Mouse (Mus musculus): Measurements from ENCODE around the gene Prelid1. TPM values are rescaled to one million over a fixed set of nuclear protein-coding genes. Genes with fewer than 3 reads are reported as not detected.
A peak's percentile ranks its signal among the peaks of the same experiment; 100 is the strongest.

The Prelid1 gene
- 493 and 494 TPM in 2 replicates for polyA plus RNA-seq (2014; fragmentation: Nextera tagmentation; extraction: Ambion mirVana)

DNA sequence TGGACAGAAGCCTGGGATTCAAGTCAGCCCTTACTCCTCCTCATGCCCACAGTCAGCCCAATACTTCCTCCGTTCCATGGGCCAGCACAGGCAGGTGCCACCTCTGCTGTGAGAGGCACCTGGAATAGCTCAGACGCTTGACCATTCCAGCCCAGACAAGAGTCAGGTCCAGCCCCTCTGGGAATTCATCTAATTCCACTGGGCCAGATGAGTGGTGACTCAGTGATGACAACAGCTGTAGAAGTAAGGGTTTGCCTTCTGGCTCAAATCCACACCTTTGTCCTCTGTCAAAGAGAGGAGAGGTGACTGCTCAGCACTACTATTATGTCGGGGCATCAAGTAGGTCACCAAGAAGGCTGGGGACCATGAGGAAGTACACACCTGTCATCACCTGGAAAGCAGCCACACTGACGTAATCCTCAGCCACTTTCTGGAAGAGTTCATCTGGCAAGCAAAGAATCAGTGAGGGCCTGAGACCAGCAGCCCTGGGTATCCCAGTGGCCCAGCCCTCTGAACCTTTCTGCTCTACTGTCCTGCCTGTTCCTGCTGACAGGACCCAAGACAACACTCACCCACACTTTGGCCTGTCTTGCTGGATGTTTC lies at the start of gene Prelid1:
Gene Prelid1 (plus strand): TSS at position 570 of the 603 bp plus-strand sequence.
- Histone ChIP-seq H3K4me2 (peak within 1 kb of the TSS; percentile 99), H3K9me3 (ENCODE audit: control insufficient read depth, low read length) (no peaks in the 10 kb centered on the region), H3K27me3 (replicated peaks; ENCODE audit: control insufficient read depth, insufficient read depth, low read length) (no peaks in the 10 kb centered on the region), H3K9ac (ENCODE audit: low read depth, low read length) (peak within 1 kb of the TSS; percentile 97), H3K36me3 (ENCODE audit: control insufficient read depth, insufficient read depth, low read length) (peaks cover 31% of the 10 kb centered on the region), H3K4me3 (ENCODE audit: low read depth, low read length) (peak within 1 kb of the TSS; percentile 94), H3K27ac (ENCODE audit: low read depth, low read length) (peak within 1 kb of the TSS; percentile 72), H3K4me1 (replicated peaks; ENCODE audit: control insufficient read depth, insufficient read depth, low read length) (peaks cover 18% of the 10 kb centered on the region)
- DNase-seq (ENCODE audit: low spot score): no peak
- WGBS: 79% methylated on average over 4 of the region's 4 CpGs
- no peak for ATAC-seq (replicated peaks; ENCODE audit: low FRiP score)

DNA sequence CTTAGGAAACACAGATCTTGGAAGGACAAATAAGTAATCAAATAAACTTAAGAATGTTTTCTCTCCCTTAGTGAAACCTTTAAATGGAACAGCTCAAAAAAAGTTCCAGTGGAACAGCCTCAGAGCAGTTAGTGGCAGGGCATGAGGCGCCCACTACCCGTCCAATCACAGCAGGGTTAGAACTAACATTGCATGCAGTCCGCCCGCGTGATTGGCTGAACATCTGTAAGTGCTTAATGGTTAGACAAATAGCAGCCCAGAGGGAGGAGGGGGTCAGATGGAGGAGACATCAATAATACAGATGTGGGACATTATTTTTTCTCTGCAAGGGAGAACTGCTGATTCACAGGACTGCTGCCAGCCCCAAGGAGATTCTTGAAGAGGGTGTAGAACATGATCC lies 43.1 kb upstream of the Prelid1 start:
- DNase-seq (ENCODE audit: low spot score): no peak
- Histone ChIP-seq H3K27me3 (replicated peaks; ENCODE audit: control insufficient read depth, insufficient read depth, low read length) (no peaks in the 10 kb centered on the region), H3K4me1 (replicated peaks; ENCODE audit: control insufficient read depth, insufficient read depth, low read length) (no peaks in the 10 kb centered on the region), H3K9ac (ENCODE audit: low read depth, low read length) (no peak overlapping the region), H3K4me2 (no peak overlapping the region), H3K36me3 (ENCODE audit: control insufficient read depth, insufficient read depth, low read length) (peaks cover 23% of the 10 kb centered on the region), H3K9me3 (ENCODE audit: control insufficient read depth, low read length) (no peaks in the 10 kb centered on the region), H3K4me3 (ENCODE audit: low read depth, low read length) (no peak overlapping the region), H3K27ac (ENCODE audit: low read depth, low read length) (no peak overlapping the region)
- 83% methylated on average over 5 of the region's 5 CpGs for WGBS
- no peak for ATAC-seq (replicated peaks; ENCODE audit: low FRiP score)

DNA sequence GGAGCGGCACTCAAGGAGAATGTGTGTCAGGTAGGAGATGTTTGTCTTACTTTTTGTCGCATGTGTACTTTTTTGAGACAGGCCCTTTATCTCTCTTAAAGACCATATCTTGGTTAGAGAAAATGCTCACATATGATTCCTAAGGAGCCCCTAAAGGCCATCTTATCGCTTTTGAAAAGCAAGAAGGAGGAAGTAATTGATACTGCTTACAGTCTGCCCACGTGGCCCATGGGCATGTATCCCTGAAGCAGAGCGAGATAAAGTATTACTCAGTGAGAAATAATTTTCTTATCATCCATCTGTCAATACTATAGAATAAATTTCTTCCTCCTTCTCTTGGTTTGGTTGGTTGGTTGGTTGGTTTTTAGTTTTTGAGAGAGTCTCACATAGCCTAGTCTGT lies 42.7 kb upstream of the Prelid1 start:
- H3K36me3 ChIP-seq (ENCODE audit: control insufficient read depth, insufficient read depth, low read length): peaks cover 21% of the 10 kb centered on the region
- no peak for DNase-seq (ENCODE audit: low spot score)

DNA sequence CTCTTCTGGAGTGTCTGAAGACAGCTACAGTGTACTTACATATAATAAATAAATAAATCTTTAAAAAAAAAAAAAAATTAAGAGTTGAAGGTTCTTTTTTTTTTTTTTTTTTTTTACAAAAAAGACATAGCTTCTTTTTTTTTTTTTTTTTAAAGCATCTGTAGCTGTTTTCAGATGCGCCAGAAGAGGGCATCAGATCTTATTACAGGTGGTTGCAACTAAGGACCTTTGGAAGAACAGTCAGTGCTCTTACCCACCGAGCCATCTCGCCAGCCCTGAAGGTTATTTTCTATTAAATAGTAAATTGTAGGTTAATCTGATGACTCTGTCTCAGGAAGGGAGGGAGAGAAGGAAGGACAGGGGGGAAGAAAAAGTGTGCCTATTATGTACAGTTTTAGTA lies 31.4 kb upstream of the Prelid1 start:
- H3K27me3 ChIP-seq (replicated peaks; ENCODE audit: control insufficient read depth, insufficient read depth, low read length): no peaks in the 10 kb centered on the region
- peaks cover 46% of the 10 kb centered on the region for H3K36me3 ChIP-seq (ENCODE audit: control insufficient read depth, insufficient read depth, low read length)
- WGBS: 84% methylated on average over 3 of the region's 3 CpGs
- ATAC-seq (replicated peaks; ENCODE audit: low FRiP score) (no peak), DNase-seq (ENCODE audit: low spot score) (no peak)
- no peak overlapping the region for H3K9ac ChIP-seq (ENCODE audit: low read depth, low read length)
- H3K4me1 ChIP-seq (replicated peaks; ENCODE audit: control insufficient read depth, insufficient read depth, low read length): no peaks in the 10 kb centered on the region
- no peaks in the 10 kb centered on the region for H3K9me3 ChIP-seq (ENCODE audit: control insufficient read depth, low read length)
- H3K4me3 ChIP-seq (ENCODE audit: low read depth, low read length): no peak overlapping the region
- no peak overlapping the region for H3K27ac ChIP-seq (ENCODE audit: low read depth, low read length)
- H3K4me2 ChIP-seq: no peak overlapping the region

More for the DNA sequence above, 42.7 kb upstream of the Prelid1 start:
- no peak overlapping the region for H3K4me2 ChIP-seq
- no peak for ATAC-seq (replicated peaks; ENCODE audit: low FRiP score)
- H3K9ac ChIP-seq (ENCODE audit: low read depth, low read length): no peak overlapping the region
- no peak overlapping the region for H3K4me3 ChIP-seq (ENCODE audit: low read depth, low read length)
- H3K9me3 ChIP-seq (ENCODE audit: control insufficient read depth, low read length): no peaks in the 10 kb centered on the region
- no peak overlapping the region for H3K27ac ChIP-seq (ENCODE audit: low read depth, low read length)
- no peaks in the 10 kb centered on the region for H3K4me1 ChIP-seq (replicated peaks; ENCODE audit: control insufficient read depth, insufficient read depth, low read length)
- 84% methylated on average over 5 of the region's 5 CpGs for WGBS
- no peaks in the 10 kb centered on the region for H3K27me3 ChIP-seq (replicated peaks; ENCODE audit: control insufficient read depth, insufficient read depth, low read length)

DNA sequence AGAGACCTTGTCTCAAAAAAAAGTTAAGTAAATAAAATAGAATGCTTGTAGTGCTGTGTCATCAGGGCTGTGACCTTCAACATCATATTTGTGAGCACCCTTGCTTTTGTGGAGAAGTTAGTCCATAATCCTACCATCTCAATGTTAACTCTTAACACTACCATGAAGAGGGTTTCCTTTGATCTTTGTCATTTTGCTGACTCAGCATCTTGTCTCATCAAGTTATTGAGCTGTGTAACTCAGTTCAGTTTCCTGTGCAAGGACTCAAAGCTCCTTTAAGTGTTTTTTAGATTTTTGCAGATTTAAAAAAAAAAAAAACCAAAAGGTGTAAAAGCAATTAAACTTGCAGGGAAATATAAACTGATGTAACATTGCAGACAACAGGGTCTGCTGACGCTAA lies 23.5 kb upstream of the Prelid1 start:
- H3K4me1 ChIP-seq (replicated peaks; ENCODE audit: control insufficient read depth, insufficient read depth, low read length): no peaks in the 10 kb centered on the region
- no peak overlapping the region for H3K9ac ChIP-seq (ENCODE audit: low read depth, low read length)
- WGBS: 94% methylated on average over 1 of the region's 1 CpGs
- H3K4me3 ChIP-seq (ENCODE audit: low read depth, low read length): no peak overlapping the region
- no peaks in the 10 kb centered on the region for H3K27me3 ChIP-seq (replicated peaks; ENCODE audit: control insufficient read depth, insufficient read depth, low read length)
- no peaks in the 10 kb centered on the region for H3K9me3 ChIP-seq (ENCODE audit: control insufficient read depth, low read length)
- ATAC-seq (replicated peaks; ENCODE audit: low FRiP score): no peak
- H3K27ac ChIP-seq (ENCODE audit: low read depth, low read length): no peak overlapping the region
- no peak for DNase-seq (ENCODE audit: low spot score)
- no peak overlapping the region for H3K4me2 ChIP-seq
- H3K36me3 ChIP-seq (ENCODE audit: control insufficient read depth, insufficient read depth, low read length): peaks cover 53% of the 10 kb centered on the region

DNA sequence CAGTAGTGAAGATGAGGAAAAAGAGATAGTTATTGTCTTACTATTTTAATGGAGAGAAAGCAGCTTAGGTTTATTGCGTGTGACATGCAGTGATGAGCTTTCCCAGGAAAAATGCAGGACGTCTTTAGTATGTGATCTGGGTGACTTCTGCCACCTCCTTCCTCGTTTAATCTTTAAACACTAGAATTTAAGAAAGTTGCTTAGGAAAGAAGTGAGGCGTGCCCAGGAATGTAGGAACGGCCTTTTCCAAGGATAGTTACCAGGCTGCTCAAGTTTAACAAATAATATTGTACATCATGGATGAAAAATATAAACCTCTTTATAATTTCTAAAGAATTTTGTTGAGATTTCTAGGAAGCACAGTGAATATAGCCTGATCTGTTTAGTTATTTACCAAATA lies 19.4 kb upstream of the Prelid1 start:
- H3K4me3 ChIP-seq (ENCODE audit: low read depth, low read length): no peak overlapping the region
- H3K4me1 ChIP-seq (replicated peaks; ENCODE audit: control insufficient read depth, insufficient read depth, low read length): no peaks in the 10 kb centered on the region
- H3K36me3 ChIP-seq (ENCODE audit: control insufficient read depth, insufficient read depth, low read length): peaks cover 41% of the 10 kb centered on the region
- no peak overlapping the region for H3K27ac ChIP-seq (ENCODE audit: low read depth, low read length)
- WGBS: 88% methylated on average over 5 of the region's 5 CpGs
- DNase-seq (ENCODE audit: low spot score) (no peak), ATAC-seq (replicated peaks; ENCODE audit: low FRiP score) (no peak)
- H3K9ac ChIP-seq (ENCODE audit: low read depth, low read length): no peak overlapping the region
- no peaks in the 10 kb centered on the region for H3K9me3 ChIP-seq (ENCODE audit: control insufficient read depth, low read length)
- no peak overlapping the region for H3K4me2 ChIP-seq
- H3K27me3 ChIP-seq (replicated peaks; ENCODE audit: control insufficient read depth, insufficient read depth, low read length): no peaks in the 10 kb centered on the region

DNA sequence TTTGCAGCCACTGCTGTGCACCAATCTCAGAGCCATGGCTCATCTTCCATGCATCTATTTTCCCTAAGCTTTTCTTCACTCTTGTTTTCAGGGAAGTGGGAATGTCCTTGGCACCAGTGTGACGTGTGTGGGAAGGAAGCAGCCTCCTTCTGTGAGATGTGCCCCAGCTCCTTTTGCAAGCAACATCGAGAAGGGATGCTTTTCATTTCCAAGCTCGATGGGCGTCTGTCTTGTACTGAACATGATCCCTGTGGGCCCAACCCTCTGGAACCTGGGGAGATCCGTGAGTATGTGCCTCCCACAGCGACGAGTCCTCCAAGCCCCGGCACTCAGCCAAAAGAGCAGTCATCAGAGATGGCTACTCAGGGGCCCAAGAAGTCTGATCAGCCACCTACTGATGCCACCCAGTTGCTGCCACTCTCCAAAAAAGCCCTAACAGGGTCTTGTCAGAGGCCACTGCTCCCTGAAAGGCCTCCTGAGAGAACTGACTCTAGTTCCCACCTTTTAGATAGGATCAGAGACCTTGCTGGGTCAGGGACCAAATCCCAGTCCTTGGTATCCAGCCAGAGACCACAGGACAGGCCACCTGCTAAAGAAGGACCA lies 8.2 kb upstream of the Prelid1 start:
- WGBS: 90% methylated on average over 8 of the region's 8 CpGs
- no peak for ATAC-seq (replicated peaks; ENCODE audit: low FRiP score)
- no peak overlapping the region for H3K9ac ChIP-seq (ENCODE audit: low read depth, low read length)
- no peak overlapping the region for H3K4me2 ChIP-seq
- H3K36me3 ChIP-seq (ENCODE audit: control insufficient read depth, insufficient read depth, low read length): peaks cover 50% of the 10 kb centered on the region
- no peak overlapping the region for H3K27ac ChIP-seq (ENCODE audit: low read depth, low read length)
- no peaks in the 10 kb centered on the region for H3K4me1 ChIP-seq (replicated peaks; ENCODE audit: control insufficient read depth, insufficient read depth, low read length)
- H3K9me3 ChIP-seq (ENCODE audit: control insufficient read depth, low read length): no peaks in the 10 kb centered on the region
- no peaks in the 10 kb centered on the region for H3K27me3 ChIP-seq (replicated peaks; ENCODE audit: control insufficient read depth, insufficient read depth, low read length)
- DNase-seq (ENCODE audit: low spot score): no peak
- no peak overlapping the region for H3K4me3 ChIP-seq (ENCODE audit: low read depth, low read length)

DNA sequence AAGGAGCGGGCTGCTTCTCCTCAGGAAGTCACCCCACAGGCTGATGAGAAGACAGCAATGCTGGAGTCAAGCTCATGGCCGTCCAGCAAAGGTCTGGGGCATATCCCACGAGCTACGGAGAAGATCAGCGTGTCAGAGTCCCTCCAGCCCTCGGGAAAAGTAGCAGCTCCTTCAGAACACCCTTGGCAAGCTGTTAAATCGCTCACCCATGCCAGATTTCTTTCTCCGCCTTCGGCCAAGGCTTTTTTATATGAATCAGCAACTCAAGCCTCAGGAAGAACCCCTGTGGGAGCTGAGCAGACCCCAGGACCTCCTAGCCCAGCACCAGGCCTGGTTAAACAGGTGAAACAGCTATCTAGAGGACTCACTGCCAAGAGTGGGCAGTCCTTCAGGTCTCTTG lies 7.2 kb upstream of the Prelid1 start:
- Histone ChIP-seq H3K4me3 (ENCODE audit: low read depth, low read length) (no peak overlapping the region), H3K27me3 (replicated peaks; ENCODE audit: control insufficient read depth, insufficient read depth, low read length) (no peaks in the 10 kb centered on the region), H3K4me1 (replicated peaks; ENCODE audit: control insufficient read depth, insufficient read depth, low read length) (no peaks in the 10 kb centered on the region), H3K36me3 (ENCODE audit: control insufficient read depth, insufficient read depth, low read length) (peaks cover 45% of the 10 kb centered on the region), H3K9ac (ENCODE audit: low read depth, low read length) (no peak overlapping the region), H3K27ac (ENCODE audit: low read depth, low read length) (no peak overlapping the region), H3K4me2 (no peak overlapping the region), H3K9me3 (ENCODE audit: control insufficient read depth, low read length) (no peaks in the 10 kb centered on the region)
- ATAC-seq (replicated peaks; ENCODE audit: low FRiP score) (no peak), DNase-seq (ENCODE audit: low spot score) (no peak)
- WGBS: 91% methylated on average over 9 of the region's 9 CpGs

DNA sequence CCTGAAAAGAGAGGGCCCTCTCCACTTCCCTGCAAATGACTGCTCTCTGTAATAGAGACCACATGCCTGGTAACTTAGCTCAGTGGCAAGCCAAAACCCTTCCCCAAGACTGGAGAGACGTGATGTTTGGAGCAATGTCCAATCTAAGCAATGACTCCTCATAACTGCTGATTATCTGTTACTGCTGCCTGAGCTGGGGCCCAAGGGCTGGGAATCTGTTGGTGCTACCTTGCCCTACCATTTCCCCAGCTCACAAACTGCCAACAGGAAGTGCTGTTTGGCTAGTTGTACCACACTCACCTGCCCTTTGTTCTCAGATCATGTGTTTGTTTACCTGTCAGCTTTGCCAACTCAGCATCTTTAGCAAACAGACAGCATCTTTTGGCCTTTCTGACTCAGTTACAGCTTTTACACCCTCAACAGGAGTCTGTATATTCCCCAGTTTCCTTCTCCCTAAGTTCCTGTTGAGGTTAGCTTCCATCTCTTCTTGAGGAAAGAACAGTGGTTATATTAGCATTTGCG lies 5.3 kb upstream of the Prelid1 start:
- DNase-seq (ENCODE audit: low spot score): no peak
- 74% methylated on average over 2 of the region's 2 CpGs for WGBS
- Histone ChIP-seq H3K36me3 (ENCODE audit: control insufficient read depth, insufficient read depth, low read length) (peaks cover 45% of the 10 kb centered on the region), H3K9ac (ENCODE audit: low read depth, low read length) (no peak overlapping the region), H3K4me1 (replicated peaks; ENCODE audit: control insufficient read depth, insufficient read depth, low read length) (no peaks in the 10 kb centered on the region; the same call in 1 of the 2 replicates), H3K4me3 (ENCODE audit: low read depth, low read length) (no peak overlapping the region), H3K27ac (ENCODE audit: low read depth, low read length) (no peak overlapping the region), H3K27me3 (replicated peaks; ENCODE audit: control insufficient read depth, insufficient read depth, low read length) (no peaks in the 10 kb centered on the region), H3K4me2 (no peak overlapping the region), H3K9me3 (ENCODE audit: control insufficient read depth, low read length) (no peaks in the 10 kb centered on the region)
- no peak for ATAC-seq (replicated peaks; ENCODE audit: low FRiP score)
